Mouse (Mus musculus): ENCODE results near the gene Ifnar2. TPM values are rescaled to one million over a fixed set of nuclear protein-coding genes. Genes with fewer than 3 reads are reported as not detected.

Gene Ifnar2
- polyA plus RNA-seq (2015; fragmentation: Nextera tagmentation; extraction: Ambion mirVana) = 49.4 and 60.4 TPM in 2 replicates

DNA sequence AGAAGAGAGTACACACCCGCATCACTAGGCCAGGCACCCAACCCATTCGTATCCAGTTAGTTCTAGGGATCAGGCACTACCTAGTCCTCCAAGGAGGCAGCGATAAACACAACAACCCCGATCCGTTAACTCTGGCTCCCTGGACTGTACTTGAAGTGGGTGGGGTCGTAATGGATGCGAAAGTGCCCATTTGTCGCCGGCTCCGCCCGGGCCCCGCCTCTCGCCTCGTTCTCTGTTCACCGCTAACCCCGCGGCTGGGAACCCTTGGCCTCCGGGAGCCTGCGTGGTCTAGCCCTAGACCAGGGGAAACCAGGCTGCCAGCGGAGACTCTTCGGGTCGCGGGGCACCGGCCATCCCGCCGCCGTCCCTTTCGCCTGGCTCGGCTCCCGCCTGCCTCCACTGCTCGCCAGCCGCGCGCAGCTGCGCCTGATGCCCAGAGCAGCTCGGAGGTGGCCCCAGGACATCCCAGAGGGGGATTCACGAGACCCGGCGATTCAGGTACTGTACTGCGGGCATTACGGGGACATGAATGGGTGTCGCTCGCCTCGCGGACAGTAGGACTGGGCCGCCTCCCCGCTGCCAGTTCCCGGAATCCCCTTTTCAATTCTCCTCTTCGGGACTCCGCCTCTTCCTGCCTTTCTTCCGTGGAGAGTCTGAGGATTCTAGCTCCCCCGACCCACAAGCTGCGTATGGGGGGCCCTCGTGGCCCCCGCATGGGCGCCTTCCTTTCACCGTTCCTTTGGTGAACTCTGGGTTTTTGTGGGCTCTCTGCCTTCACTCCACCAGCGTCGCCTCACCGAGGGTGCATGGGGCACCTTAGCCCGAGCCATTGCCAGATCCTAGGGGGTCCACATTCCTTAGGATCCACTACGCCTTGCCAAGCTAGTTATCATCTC is at the start of gene Ifnar2:
Ifnar2 (plus strand) TSS at position 207 of the 896 bp plus-strand sequence.
- under 1% methylated on average over 62 of the region's 62 CpGs for WGBS
- peak within 1 kb of the TSS; percentile 70 for H3K4me2 ChIP-seq
- H3K9me3 ChIP-seq = no peaks in the 10 kb centered on the region
- H3K4me1 ChIP-seq = 0 out of 2 replicates have a peak, but pooled peaks cover 3% of the 10 kb centered on the region
- peak within 1 kb of the TSS; percentile 94 for H3K27ac ChIP-seq
- peak within 1 kb of the TSS; percentile 99 for H3K4me3 ChIP-seq (replicated peaks)
- ATAC-seq (ENCODE audit: insufficient read depth, low FRiP score, low read depth) = peak; percentile 92
- H3K9ac ChIP-seq = peak within 1 kb of the TSS; percentile 89
- no peaks in the 10 kb centered on the region for H3K27me3 ChIP-seq (replicated peaks)
- H3K36me3 ChIP-seq = no peaks in the 10 kb centered on the region

DNA sequence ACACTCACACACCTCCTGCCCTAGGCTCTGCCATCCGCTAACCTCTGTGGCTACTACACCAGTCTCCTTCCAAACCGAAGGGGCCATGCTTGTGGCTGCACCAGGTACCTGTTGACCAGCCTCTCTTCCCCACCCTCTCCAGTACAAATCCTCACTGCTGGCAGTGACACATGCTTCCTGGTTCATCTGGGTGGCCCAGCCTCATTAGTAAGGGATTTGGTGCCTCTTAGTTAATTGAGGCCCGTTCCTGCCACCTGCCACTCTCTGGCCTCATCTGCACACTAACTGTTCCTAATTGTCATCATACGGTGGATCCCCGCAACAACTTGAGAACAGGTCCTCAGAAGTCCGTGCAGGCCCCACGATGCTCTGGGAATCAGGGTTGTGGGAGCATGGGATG is 45.0 kb upstream of the Ifnar2 start:
- H3K9ac ChIP-seq = no peak overlapping the region
- no peak overlapping the region for H3K27ac ChIP-seq
- 0 out of 2 replicates have a peak, but pooled peaks cover 5% of the 10 kb centered on the region for H3K27me3 ChIP-seq (replicated peaks)
- H3K4me3 ChIP-seq (replicated peaks) = no peak overlapping the region
- no peaks in the 10 kb centered on the region for H3K4me1 ChIP-seq
- no peaks in the 10 kb centered on the region for H3K9me3 ChIP-seq
- no peak overlapping the region for H3K4me2 ChIP-seq
- 79% methylated on average over 7 of the region's 7 CpGs for WGBS
- ATAC-seq (ENCODE audit: insufficient read depth, low FRiP score, low read depth) = no peak
- no peaks in the 10 kb centered on the region for H3K36me3 ChIP-seq

GRCm38 (mm10) chr16:91328922-91329321 is 43.7 kb upstream of the Ifnar2 start:
- H3K4me2 ChIP-seq = no peak overlapping the region
- no peaks in the 10 kb centered on the region for H3K36me3 ChIP-seq
- no peak for ATAC-seq (ENCODE audit: insufficient read depth, low FRiP score, low read depth)
- H3K27me3 ChIP-seq (replicated peaks) = no peaks in the 10 kb centered on the region
- no peak overlapping the region for H3K9ac ChIP-seq
- no peak overlapping the region for H3K27ac ChIP-seq
- H3K4me1 ChIP-seq = no peaks in the 10 kb centered on the region
- no peaks in the 10 kb centered on the region for H3K9me3 ChIP-seq
- H3K4me3 ChIP-seq (replicated peaks) = no peak overlapping the region
- WGBS = 85% methylated on average over 19 of the region's 19 CpGs

DNA sequence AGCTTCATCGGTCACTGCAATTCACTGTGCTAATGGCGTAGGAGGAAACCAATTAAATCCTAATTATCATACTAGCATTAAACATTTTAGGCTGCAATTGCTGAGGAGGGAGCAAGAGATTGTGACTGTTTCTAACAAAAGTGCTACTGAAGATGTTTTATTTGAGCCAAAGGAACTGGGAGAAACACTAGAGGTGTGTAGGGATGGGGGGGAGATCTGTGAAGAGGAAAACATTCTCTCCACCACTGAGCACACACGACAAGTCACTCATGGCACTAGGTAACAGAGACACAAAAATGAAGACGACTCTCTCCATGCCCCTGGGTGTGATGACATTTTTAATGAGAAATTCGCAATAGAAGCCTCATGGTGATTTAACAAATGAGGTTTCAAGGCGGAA is 42.1 kb upstream of the Ifnar2 start:
- H3K27ac ChIP-seq = no peak overlapping the region
- H3K4me3 ChIP-seq (replicated peaks) = no peak overlapping the region
- H3K4me1 ChIP-seq = no peaks in the 10 kb centered on the region
- no peak overlapping the region for H3K9ac ChIP-seq
- no peaks in the 10 kb centered on the region for H3K36me3 ChIP-seq
- H3K27me3 ChIP-seq (replicated peaks) = no peaks in the 10 kb centered on the region
- H3K9me3 ChIP-seq = no peaks in the 10 kb centered on the region
- 78% methylated on average over 6 of the region's 6 CpGs for WGBS
- no peak for ATAC-seq (ENCODE audit: insufficient read depth, low FRiP score, low read depth)
- no peak overlapping the region for H3K4me2 ChIP-seq

DNA sequence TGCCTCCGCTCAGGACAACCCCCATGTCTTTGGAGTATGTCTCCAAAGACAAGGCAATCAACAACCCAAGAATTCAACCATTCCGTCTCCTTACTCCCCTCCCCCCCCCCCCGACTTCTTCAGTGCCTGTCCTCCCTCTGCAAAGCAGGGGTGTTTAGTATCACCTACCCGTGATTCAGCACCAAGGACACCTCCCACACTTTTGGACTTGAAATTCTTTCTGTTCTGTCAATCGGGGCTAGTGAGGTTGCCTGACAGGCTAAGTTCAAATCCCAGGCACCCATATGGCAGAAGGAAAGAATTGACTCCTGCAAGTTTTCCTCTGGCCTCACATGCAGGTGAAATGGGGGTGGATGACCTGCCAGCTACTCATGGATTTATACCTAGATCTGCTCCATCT is 41.4 kb upstream of the Ifnar2 start:
- WGBS = 23% methylated on average over 5 of the region's 5 CpGs
- no peak overlapping the region for H3K27ac ChIP-seq
- no peaks in the 10 kb centered on the region for H3K27me3 ChIP-seq (replicated peaks)

GRCm38 (mm10) chr16:91332880-91333279 is 39.7 kb upstream of the Ifnar2 start:
- Histone ChIP-seq H3K4me2 (no peak overlapping the region), H3K36me3 (no peaks in the 10 kb centered on the region), H3K27me3 (replicated peaks) (no peaks in the 10 kb centered on the region), H3K4me1 (no peaks in the 10 kb centered on the region), H3K4me3 (replicated peaks) (no peak overlapping the region), H3K9me3 (no peaks in the 10 kb centered on the region), H3K27ac (no peak overlapping the region), H3K9ac (no peak overlapping the region)
- ATAC-seq (ENCODE audit: insufficient read depth, low FRiP score, low read depth) = no peak
- 46% methylated on average over 7 of the region's 7 CpGs for WGBS

More for the DNA sequence above, 41.4 kb upstream of the Ifnar2 start:
- Histone ChIP-seq H3K4me1 (no peaks in the 10 kb centered on the region), H3K4me2 (no peak overlapping the region), H3K36me3 (no peaks in the 10 kb centered on the region), H3K9ac (no peak overlapping the region), H3K9me3 (no peaks in the 10 kb centered on the region), H3K4me3 (replicated peaks) (no peak overlapping the region)
- ATAC-seq (ENCODE audit: insufficient read depth, low FRiP score, low read depth) = no peak

GRCm38 (mm10) chr16:91334190-91334893 is 38.2 kb upstream of the Ifnar2 start:
- 20% methylated on average over 10 of the region's 10 CpGs for WGBS

GRCm38 (mm10) chr16:91336753-91337152 is 35.8 kb upstream of the Ifnar2 start:
- H3K27me3 ChIP-seq (replicated peaks) = no peaks in the 10 kb centered on the region
- H3K9me3 ChIP-seq = no peaks in the 10 kb centered on the region
- ATAC-seq (ENCODE audit: insufficient read depth, low FRiP score, low read depth) = no peak
- H3K4me2 ChIP-seq = no peak overlapping the region
- H3K4me3 ChIP-seq (replicated peaks) = no peak overlapping the region
- no peaks in the 10 kb centered on the region for H3K36me3 ChIP-seq
- H3K27ac ChIP-seq = no peak overlapping the region
- no peaks in the 10 kb centered on the region for H3K4me1 ChIP-seq
- 72% methylated on average over 4 of the region's 4 CpGs for WGBS
- no peak overlapping the region for H3K9ac ChIP-seq

More at GRCm38 (mm10) chr16:91334190-91334893, 38.2 kb upstream of the Ifnar2 start:
- Histone ChIP-seq H3K9ac (no peak overlapping the region), H3K36me3 (no peaks in the 10 kb centered on the region), H3K27ac (no peak overlapping the region), H3K4me3 (replicated peaks) (no peak overlapping the region), H3K4me1 (no peaks in the 10 kb centered on the region), H3K4me2 (no peak overlapping the region), H3K27me3 (replicated peaks) (no peaks in the 10 kb centered on the region), H3K9me3 (no peaks in the 10 kb centered on the region)
- no peak for ATAC-seq (ENCODE audit: insufficient read depth, low FRiP score, low read depth)

GRCm38 (mm10) chr16:91337480-91337879 is 35.1 kb upstream of the Ifnar2 start:
- Histone ChIP-seq H3K9me3 (no peaks in the 10 kb centered on the region), H3K27ac (no peak overlapping the region), H3K4me3 (replicated peaks) (no peak overlapping the region), H3K4me1 (no peaks in the 10 kb centered on the region), H3K9ac (no peak overlapping the region), H3K4me2 (no peak overlapping the region), H3K36me3 (no peaks in the 10 kb centered on the region), H3K27me3 (replicated peaks) (no peaks in the 10 kb centered on the region)
- 68% methylated on average over 5 of the region's 5 CpGs for WGBS
- no peak for ATAC-seq (ENCODE audit: insufficient read depth, low FRiP score, low read depth)

GRCm38 (mm10) chr16:91346491-91346890 is 26.1 kb upstream of the Ifnar2 start:
- 71% methylated on average over 9 of the region's 9 CpGs for WGBS
- no peak overlapping the region for H3K4me2 ChIP-seq
- H3K9me3 ChIP-seq = no peaks in the 10 kb centered on the region
- ATAC-seq (ENCODE audit: insufficient read depth, low FRiP score, low read depth) = no peak
- no peak overlapping the region for H3K9ac ChIP-seq
- H3K4me3 ChIP-seq (replicated peaks) = no peak overlapping the region
- H3K4me1 ChIP-seq = no peaks in the 10 kb centered on the region
- no peak overlapping the region for H3K27ac ChIP-seq
- H3K36me3 ChIP-seq = no peaks in the 10 kb centered on the region
- H3K27me3 ChIP-seq (replicated peaks) = 0 out of 2 replicates have a peak, but pooled peaks cover 5% of the 10 kb centered on the region

- Histone ChIP-seq H3K27me3 (replicated peaks) (0 out of 2 replicates have a peak, but pooled peaks cover 5% of the 10 kb centered on the region), H3K4me1 (no peaks in the 10 kb centered on the region), H3K36me3 (no peaks in the 10 kb centered on the region), H3K9ac (no peak overlapping the region), H3K4me2 (no peak overlapping the region), H3K27ac (no peak overlapping the region), H3K9me3 (no peaks in the 10 kb centered on the region), H3K4me3 (replicated peaks) (no peak overlapping the region)
- 58% methylated on average over 20 of the region's 20 CpGs for WGBS
- no peak for ATAC-seq (ENCODE audit: insufficient read depth, low FRiP score, low read depth)
Measured at GRCm38 (mm10) chr16:91347491-91348263, 24.9 kb upstream of the Ifnar2 start.

Data from stomach, embryonic 15.5 days (tissue).